Mouse (Mus musculus) neutrophil, adult 5-6 weeks (primary cell): ENCODE results near the gene Patl1. TPM values are rescaled to one million over a fixed set of nuclear protein-coding genes. Genes with fewer than 3 reads are reported as not detected.
"Not testable (repeated sequence)": the region's sequence is repeated elsewhere in the genome, so short reads cannot be mapped to it uniquely, and the experiment has no call there.

ENCODE experiments used
- ATAC-seq: fragments of 151-379, 151-347 bp; 2 replicates; pipeline ENCODE4 v1.8.0; 2017; ENCODE audit warnings: mild to moderate bottlenecking, moderate TSS enrichment; ENCODE audit not compliant: insufficient number of reproducible peaks, poor library complexity, low FRiP score, severe bottlenecking; ENCODE audit errors: extremely low read depth
- total RNA-seq: library from RNA; stranded (forward); fragments of 200-1000 nt; gene quantifications from 2 replicates; pipeline ENCODE4 v1.2.3, GENCODE M21; 2017

Gene Patl1
- total RNA-seq, 1 experiment from 2014 or later = 21.9 TPM

DNA sequence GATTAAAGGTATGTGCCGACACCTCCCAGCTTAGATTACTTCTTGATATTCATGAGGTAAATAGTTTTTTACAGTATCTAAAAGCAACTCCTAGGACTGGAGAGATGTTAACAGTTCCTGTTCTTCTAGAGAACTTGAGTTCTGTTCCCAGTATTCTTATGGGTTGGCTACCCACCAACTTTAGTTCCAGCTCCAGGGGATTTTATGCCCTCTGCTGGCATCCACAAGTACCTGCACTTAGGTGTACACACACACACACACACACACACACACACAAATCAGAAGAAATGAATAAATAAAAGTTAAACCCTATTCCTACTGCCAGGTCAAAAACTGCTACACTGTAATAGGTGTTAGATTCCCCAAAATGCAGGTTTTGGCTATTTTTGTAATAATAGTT, 52.1 kb downstream of the Patl1 start:
- no peak for ATAC-seq

DNA sequence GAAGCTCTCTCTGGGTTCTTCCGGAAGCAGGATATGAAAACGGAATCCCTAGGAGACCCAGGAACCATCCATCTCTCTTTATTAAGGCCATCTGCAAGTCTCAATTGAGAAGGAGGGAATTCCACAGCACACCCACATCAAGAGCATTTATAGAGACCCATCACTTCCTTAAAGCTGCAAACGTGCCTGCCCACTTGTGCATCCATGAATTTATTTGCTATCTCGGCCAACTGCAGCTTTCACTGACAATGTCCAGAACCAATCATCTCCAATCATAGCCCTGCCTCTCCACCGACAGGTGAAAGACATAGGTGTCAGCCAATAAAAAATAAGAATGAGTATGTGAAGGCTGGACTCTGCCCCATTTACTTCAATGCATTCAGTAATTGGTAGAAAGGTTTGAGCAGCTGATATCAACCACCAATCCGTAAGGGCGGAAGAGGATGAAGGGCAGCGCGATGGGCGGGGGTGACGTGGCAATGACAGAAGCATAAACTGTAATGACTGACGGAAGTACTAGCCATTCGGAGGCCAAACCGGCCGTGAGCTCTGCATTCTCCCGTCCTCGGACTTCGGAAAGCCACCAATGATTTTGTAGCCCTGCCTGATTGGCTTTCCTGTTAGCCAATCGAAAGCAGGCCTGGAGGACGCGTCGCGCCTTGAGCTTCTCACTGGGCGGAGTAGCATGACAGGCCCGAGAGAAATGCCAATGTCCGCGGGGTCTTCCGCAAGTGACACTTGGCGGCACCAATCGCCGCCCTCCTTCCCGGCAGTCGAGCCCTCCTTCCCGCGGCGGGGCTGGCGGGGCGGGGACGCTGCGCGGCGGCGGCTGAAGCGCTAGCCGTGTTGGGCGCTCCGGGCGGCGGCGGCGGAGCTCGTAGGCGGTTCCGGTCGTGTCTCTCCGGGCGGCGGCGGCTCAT, 53.1 kb downstream of the Patl1 start, which contains the start of gene Osbp:
Osbp (plus strand) TSS at position 919 of the 920 bp plus-strand sequence.
- peak; percentile 90 for ATAC-seq

DNA sequence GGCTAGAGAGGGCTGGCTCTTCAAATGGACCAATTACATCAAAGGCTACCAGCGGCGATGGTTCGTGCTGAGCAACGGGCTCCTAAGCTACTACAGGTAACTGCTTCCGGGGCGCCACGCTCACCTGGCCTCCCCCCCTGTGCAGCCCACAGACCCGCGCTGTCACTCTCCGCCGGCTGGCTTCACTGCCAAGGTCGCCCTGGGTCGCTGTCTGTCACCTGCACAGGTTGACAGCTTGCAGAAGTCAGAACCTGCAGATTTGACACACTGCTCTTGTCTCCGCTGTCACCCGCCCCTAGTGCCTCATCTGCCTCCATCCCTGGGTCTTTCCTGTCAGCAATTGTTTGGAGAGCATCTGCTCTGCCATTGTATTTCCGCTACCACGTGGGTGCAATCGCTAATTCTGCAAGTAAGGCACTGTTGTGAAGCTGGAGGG, 54.0 kb downstream of the Patl1 start:
- ATAC-seq = no peak

DNA sequence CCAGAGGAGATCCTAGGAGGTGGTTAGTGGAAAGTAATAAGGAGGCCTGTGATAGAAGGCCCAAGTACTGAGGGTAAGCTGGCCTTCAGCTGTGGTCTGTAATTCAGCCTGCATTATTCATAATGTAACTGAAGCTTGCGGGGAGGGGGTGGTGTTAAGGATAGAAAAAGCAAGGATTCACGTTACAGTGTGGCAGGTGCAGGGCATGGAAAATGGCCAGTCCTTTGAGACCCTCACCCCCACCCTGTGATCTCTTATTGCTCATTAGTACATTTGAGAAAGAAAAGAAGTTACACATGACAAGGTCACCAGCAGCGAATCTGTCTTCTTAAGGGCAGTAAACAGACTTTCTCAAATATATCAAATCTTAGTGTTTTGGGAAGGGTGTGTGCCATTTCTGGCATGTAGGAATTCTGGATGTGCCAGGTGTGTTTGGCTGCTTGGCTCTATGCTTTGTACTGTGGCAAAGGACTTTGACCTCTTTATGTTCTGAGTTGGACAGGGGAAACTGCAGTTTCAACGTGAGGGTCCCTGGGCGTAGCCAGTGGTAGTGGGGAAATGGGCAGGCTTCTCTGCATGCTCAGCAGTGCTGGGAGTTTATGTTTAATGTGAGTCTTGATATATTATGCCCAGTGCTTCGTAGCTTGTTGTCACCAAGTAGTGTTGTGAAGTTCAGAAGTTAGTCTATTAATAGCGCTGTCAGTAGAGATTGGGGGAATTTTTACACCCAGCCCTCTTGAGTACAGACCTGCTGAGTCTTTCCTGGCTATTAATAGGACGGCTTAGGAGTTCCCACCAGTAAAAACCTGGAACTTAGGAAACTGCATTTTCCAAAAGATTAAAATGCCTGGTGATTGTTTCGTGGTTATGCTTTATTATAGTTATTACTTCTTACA, 57.2 kb downstream of the Patl1 start:
- no peak for ATAC-seq

DNA sequence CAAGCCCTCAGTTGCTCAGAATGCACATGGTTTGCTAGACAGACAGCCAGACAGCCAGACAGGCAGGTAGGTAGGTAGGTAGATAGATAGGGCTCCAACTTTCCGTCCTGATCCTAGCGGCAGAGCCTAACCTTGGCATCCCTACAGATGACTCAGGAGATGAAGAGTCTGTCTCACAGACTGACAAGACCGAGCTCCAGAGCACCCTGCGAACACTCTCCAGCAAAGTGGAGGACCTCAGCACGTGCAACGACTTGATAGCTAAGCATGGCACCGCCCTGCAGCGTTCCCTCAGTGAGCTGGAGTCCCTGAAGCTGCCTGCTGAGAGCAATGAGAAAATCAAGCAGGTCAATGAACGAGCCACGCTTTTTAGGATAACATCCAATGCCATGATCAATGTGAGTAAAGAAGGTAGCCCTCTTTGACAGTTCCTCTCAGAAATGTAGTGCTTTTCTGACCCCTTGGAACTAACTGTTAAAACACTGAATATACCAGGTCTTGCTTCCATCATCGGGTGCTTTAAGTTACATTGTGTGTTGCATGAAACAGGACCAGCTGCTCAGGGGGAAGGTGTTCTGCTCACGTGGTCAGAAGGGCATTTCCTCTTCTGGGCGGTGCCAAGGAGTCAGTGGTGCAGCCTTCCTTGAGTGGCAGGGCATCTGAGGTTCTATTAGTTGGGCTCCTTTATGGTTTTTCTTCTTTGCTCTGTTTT, 61.5 kb downstream of the Patl1 start:
- peak; percentile 61 for ATAC-seq

DNA sequence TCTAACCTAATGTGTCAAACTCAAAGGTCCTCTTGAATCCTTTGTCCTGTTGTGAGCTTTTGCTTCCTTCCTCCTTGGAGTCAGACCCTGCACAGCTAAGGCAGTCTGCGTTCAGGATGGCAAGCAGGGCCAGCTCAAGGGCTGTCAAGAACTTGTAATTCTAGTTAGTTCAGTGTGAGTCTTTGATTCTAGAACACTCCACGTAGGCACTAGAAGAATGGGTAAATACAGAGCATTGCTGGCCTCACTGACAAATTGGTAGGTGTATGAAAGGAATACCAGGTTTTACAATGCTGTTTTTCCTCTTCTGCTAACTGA, 62.0 kb downstream of the Patl1 start:
- no peak for ATAC-seq

DNA sequence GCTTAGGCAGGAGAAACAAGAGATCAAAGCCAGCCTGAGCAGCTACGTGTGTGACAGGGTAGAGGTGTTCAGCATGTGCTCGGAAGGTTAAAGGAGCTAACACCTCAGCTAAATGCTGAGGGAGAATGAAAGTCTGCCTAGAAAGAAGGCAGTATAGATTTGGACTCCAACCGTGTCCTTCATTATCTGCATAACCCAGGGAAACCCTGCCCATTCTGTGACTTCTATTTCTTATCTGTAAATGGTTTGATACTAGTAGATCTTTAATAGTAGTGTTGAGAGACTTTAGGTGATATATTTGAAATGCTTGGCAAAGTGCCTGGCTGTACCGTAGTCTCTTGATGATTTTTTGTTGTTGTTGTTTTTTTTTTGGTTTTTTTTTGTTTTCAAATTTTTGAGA, 63.5 kb downstream of the Patl1 start:
- no peak for ATAC-seq

DNA sequence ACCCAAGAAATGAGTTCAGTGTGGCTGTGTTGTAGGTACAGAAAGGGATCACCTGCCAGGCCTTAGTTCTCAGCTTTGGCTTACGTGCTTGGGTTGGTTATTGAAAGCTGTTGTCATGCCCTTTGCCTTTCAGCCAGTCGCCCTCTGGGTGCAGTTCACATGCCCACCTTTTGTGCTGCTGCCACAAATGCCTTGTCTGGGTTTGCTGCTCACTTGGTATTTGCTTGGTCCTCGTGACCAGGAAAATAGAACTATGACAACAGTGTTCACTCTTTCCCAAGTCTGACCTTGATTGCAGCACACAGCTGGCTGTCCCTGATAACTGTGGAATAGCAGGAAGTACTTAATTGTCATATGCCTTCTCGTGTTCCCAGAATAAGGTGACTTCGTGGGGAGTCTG, 65.2 kb downstream of the Patl1 start:
- ATAC-seq = no peak

DNA sequence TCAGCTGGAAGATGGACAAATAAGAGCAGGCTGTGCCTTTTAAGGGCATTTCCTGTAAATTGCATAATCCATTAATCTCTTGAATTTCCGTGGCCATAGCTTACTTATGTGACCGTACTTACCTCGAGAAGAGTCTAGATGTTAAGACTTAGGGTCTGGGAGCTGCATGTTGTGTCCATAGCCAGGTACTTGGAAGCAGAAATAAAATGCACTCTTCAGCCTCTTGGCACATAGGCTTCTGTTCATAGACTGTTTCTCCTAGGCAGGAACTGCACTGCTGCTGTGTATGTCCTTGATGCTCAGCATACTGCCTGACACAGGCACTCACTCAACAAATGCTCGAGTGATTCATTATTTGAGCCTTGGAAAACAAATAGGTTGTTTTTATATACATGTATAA, 68.3 kb downstream of the Patl1 start:
- ATAC-seq = no peak

DNA sequence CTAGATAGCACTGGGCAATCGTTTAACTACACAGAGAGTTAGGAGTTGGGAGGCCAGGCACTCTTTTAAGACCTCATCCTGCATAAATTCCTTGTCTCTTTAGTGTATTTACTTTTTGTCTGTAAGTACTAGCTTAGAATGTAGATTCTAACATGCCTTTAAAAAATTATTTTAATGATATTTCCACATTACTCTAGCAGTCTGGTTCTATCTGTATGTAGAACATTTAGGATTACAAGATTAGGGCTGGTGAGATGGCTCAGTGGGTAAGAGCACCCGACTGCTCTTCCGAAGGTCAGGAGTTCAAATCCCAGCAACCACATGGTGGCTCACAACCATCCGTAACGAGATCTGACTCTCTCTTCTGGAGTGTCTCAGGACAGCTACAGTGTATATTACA, 72.4 kb downstream of the Patl1 start:
- ATAC-seq = not testable (repeated sequence)

DNA sequence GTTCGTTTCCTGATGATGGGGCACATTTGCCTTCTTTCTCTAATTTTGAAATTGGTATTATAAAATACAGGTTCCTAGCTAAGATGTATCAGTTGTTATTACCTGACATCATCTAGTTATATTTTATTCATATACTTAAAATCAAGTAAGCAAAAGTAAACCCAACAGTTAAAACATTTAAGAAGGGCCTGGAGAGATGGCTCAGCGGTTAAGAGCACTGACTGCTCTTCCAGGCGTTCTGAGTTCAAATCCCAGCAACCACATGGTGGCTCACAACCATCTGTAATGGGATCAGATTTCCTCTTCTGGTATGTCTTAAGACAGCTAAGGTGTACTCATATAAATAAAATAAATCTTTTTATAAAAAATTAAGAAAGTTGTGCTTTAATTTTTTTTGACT, 75.6 kb downstream of the Patl1 start:
- ATAC-seq = no peak

DNA sequence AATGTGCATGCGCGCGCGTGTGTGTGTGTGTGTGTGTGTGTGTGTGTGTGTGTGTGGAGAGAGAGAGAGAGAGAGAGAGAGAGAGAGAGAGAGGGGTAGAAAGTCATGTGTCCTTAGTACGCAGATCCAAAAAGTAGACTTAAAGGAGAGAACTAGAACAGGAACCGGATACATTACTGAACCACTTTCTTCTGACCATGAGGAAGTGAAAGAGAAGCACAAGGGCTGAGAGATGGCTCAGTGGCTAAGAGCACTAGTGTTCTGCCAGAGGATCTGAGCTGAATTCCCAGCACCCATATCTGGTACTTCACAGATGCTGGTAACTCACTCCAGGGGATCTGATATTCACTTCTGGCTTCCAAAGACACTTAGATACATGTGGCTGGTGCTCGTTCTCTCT, 77.1 kb downstream of the Patl1 start:
- ATAC-seq = peak; percentile 66; the same call in 1 of the 2 replicates

DNA sequence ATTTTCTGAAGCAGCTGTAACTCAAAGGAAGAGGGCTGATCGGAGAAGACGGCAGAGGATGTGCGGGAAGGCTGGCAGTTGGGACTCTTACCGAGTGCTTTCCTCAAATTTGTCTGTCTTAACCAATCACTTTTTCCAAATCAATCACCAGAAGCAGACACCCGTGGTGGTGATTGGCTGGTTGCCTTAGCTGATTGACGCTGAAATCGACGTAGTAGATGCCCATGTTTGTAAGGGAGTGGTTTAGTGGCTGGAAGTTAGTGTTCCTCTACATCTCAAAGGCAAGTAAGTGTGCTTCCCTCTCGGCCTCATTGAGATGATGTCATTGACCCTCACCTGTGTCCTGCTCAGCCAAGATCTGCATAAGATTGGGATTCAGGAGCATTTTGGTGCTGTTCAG, 79.8 kb downstream of the Patl1 start:
- no peak for ATAC-seq

DNA sequence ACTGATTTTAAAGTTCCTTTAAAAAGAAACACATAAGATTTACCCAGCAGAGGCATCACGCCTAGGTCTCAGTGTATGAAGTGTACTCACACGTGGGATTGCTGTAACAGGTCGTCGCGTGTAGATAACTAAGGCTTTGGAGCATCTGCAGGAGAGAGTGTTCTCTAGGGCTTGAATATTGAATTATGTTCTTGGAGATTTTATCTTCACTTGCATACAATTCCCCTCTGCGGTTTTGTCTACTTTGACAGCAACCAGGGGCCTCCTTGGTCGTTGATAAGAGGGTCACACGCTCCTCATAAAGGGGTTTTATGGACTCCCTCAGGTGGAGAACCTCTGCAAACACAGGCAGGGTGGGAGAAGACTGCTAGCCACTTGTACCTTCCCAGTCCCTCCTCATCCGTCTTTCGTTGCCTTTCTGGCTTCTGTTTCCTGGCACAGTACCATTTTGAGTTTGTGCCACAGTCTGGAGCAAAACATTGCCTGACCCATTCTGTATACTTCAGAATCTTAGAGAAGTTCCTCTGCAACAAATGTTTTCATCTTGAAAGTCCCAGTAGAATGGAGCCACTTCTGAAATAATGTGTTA, 80.3 kb downstream of the Patl1 start:
- ATAC-seq = no peak

Other genes with a start within 250 kb of the Patl1 start
- not detected in 2 replicates for gene Oosp1, start 221.2 kb upstream of the Patl1 start, total RNA-seq
- not detected in 2 replicates for gene Oosp3, start 215.3 kb upstream of the Patl1 start, total RNA-seq
- gene Gif, start 164.8 kb upstream of the Patl1 start, total RNA-seq = not detected in 2 replicates
- gene Mrpl16, start 142.0 kb upstream of the Patl1 start, total RNA-seq = 23.6 and 24.1 TPM in 2 replicates
- gene Stx3, start 93.0 kb upstream of the Patl1 start, total RNA-seq = 3.3 and 4.4 TPM in 2 replicates
- not detected in 2 replicates for gene Olfr1417, start 73.2 kb upstream of the Patl1 start, total RNA-seq
- not detected in 2 replicates for gene Olfr1418, start 51.3 kb upstream of the Patl1 start, total RNA-seq
- gene Olfr1419, start 37.3 kb upstream of the Patl1 start, total RNA-seq = not detected in 2 replicates
- not detected in 2 replicates for gene Olfr1420, start 25.8 kb upstream of the Patl1 start, total RNA-seq
- 39.0 and 42.6 TPM in 2 replicates for gene Osbp, start 53.5 kb downstream of the Patl1 start, total RNA-seq
- not detected in 2 replicates for gene Olfr1423, start 128.9 kb downstream of the Patl1 start, total RNA-seq
- gene Olfr1424, start 150.3 kb downstream of the Patl1 start, total RNA-seq = not detected in 2 replicates
- gene Olfr1425, start 165.3 kb downstream of the Patl1 start, total RNA-seq = 1.3 TPM in 1 of 2 replicates, not detected in the other
- not detected in 2 replicates for gene Olfr1426, start 179.6 kb downstream of the Patl1 start, total RNA-seq
- not detected in 2 replicates for gene Olfr1427, start 190.9 kb downstream of the Patl1 start, total RNA-seq
- gene Olfr1428, start 203.5 kb downstream of the Patl1 start, total RNA-seq = not detected in 2 replicates
- not detected in 2 replicates for gene Olfr76, start 210.8 kb downstream of the Patl1 start, total RNA-seq